Mouse (Mus musculus): ENCODE data around the gene Arap2.
"Not testable (repeated sequence)": the region's sequence is repeated elsewhere in the genome, so short reads cannot be mapped to it uniquely, and the experiment has no call there.

The Arap2 gene

GRCm38 (mm10) chr5:62760791-62761504 is 5.0 kb downstream of the Arap2 start:
- DNase-seq (ENCODE audit: low read depth, low spot score) = no peak

GRCm38 (mm10) chr5:62755808-62756527 is 10.0 kb downstream of the Arap2 start:
- peak; percentile 67 for DNase-seq (ENCODE audit: low read depth, low spot score)

More at GRCm38 (mm10) chr5:62760791-62761504, 5.0 kb downstream of the Arap2 start:
- no peaks in the 10 kb centered on the region for H3K27me3 ChIP-seq (ENCODE audit: control insufficient read depth, insufficient read depth, low read length, poor library complexity, severe bottlenecking)
- H3K36me3 ChIP-seq (ENCODE audit: control insufficient read depth, insufficient read depth, low read length, poor library complexity, severe bottlenecking) = no peaks in the 10 kb centered on the region

GRCm38 (mm10) chr5:62752934-62753333 is 13.0 kb downstream of the Arap2 start:
- Histone ChIP-seq H3K27me3 (ENCODE audit: control insufficient read depth, insufficient read depth, low read length, poor library complexity, severe bottlenecking) (no peaks in the 10 kb centered on the region), H3K36me3 (ENCODE audit: control insufficient read depth, insufficient read depth, low read length, poor library complexity, severe bottlenecking) (no peaks in the 10 kb centered on the region; the same call in 1 of the 2 replicates)
- peak; percentile 22 for DNase-seq (ENCODE audit: low read depth, low spot score)

More at GRCm38 (mm10) chr5:62755808-62756527, 10.0 kb downstream of the Arap2 start:
- H3K36me3 ChIP-seq (ENCODE audit: control insufficient read depth, insufficient read depth, low read length, poor library complexity, severe bottlenecking) = no peaks in the 10 kb centered on the region
- no peaks in the 10 kb centered on the region for H3K27me3 ChIP-seq (ENCODE audit: control insufficient read depth, insufficient read depth, low read length, poor library complexity, severe bottlenecking)

GRCm38 (mm10) chr5:62751692-62752091 is 14.3 kb downstream of the Arap2 start:
- no peaks in the 10 kb centered on the region for H3K27me3 ChIP-seq (ENCODE audit: control insufficient read depth, insufficient read depth, low read length, poor library complexity, severe bottlenecking)
- H3K36me3 ChIP-seq (ENCODE audit: control insufficient read depth, insufficient read depth, low read length, poor library complexity, severe bottlenecking) = peaks cover 2% of the 10 kb centered on the region; the same call in 1 of the 2 replicates
- DNase-seq (ENCODE audit: low read depth, low spot score) = peak; percentile 49

- Histone ChIP-seq H3K27me3 (ENCODE audit: control insufficient read depth, insufficient read depth, low read length, poor library complexity, severe bottlenecking) (no peaks in the 10 kb centered on the region), H3K36me3 (ENCODE audit: control insufficient read depth, insufficient read depth, low read length, poor library complexity, severe bottlenecking) (peaks cover 2% of the 10 kb centered on the region; the same call in 1 of the 2 replicates)
- no peak for DNase-seq (ENCODE audit: low read depth, low spot score)
These were observed 17.8 kb downstream of the Arap2 start for GRCm38 (mm10) chr5:62748168-62748567.

- Histone ChIP-seq H3K36me3 (ENCODE audit: control insufficient read depth, insufficient read depth, low read length, poor library complexity, severe bottlenecking) (peaks cover 2% of the 10 kb centered on the region; the same call in 1 of the 2 replicates), H3K27me3 (ENCODE audit: control insufficient read depth, insufficient read depth, low read length, poor library complexity, severe bottlenecking) (no peaks in the 10 kb centered on the region)
- DNase-seq (ENCODE audit: low read depth, low spot score) = no peak
These were observed 22.6 kb downstream of the Arap2 start for GRCm38 (mm10) chr5:62743220-62743922.

GRCm38 (mm10) chr5:62739451-62740415 is 26.2 kb downstream of the Arap2 start:
- no peak for DNase-seq (ENCODE audit: low read depth, low spot score)
- H3K36me3 ChIP-seq (ENCODE audit: control insufficient read depth, insufficient read depth, low read length, poor library complexity, severe bottlenecking) = no peaks in the 10 kb centered on the region
- H3K27me3 ChIP-seq (ENCODE audit: control insufficient read depth, insufficient read depth, low read length, poor library complexity, severe bottlenecking) = no peaks in the 10 kb centered on the region

- not testable (repeated sequence) for H3K27me3 ChIP-seq (ENCODE audit: control insufficient read depth, insufficient read depth, low read length, poor library complexity, severe bottlenecking); DNase-seq (ENCODE audit: low read depth, low spot score); H3K36me3 ChIP-seq (ENCODE audit: control insufficient read depth, insufficient read depth, low read length, poor library complexity, severe bottlenecking)
These were observed 35.4 kb downstream of the Arap2 start for GRCm38 (mm10) chr5:62730573-62730972.

GRCm38 (mm10) chr5:62725551-62725950 is 40.4 kb downstream of the Arap2 start:
- peaks cover 2% of the 10 kb centered on the region; the same call in 1 of the 2 replicates for H3K36me3 ChIP-seq (ENCODE audit: control insufficient read depth, insufficient read depth, low read length, poor library complexity, severe bottlenecking)

GRCm38 (mm10) chr5:62723261-62724105 is 42.5 kb downstream of the Arap2 start:
- Histone ChIP-seq H3K27me3 (ENCODE audit: control insufficient read depth, insufficient read depth, low read length, poor library complexity, severe bottlenecking) (no peaks in the 10 kb centered on the region), H3K36me3 (ENCODE audit: control insufficient read depth, insufficient read depth, low read length, poor library complexity, severe bottlenecking) (peaks cover 2% of the 10 kb centered on the region; the same call in 1 of the 2 replicates)
- DNase-seq (ENCODE audit: low read depth, low spot score) = no peak

More at GRCm38 (mm10) chr5:62725551-62725950, 40.4 kb downstream of the Arap2 start:
- no peak for DNase-seq (ENCODE audit: low read depth, low spot score)
- no peaks in the 10 kb centered on the region for H3K27me3 ChIP-seq (ENCODE audit: control insufficient read depth, insufficient read depth, low read length, poor library complexity, severe bottlenecking)

- DNase-seq (ENCODE audit: low read depth, low spot score) = no peak
- Histone ChIP-seq H3K27me3 (ENCODE audit: control insufficient read depth, insufficient read depth, low read length, poor library complexity, severe bottlenecking) (no peaks in the 10 kb centered on the region), H3K36me3 (ENCODE audit: control insufficient read depth, insufficient read depth, low read length, poor library complexity, severe bottlenecking) (no peaks in the 10 kb centered on the region; the same call in 1 of the 2 replicates)
These were observed 49.5 kb downstream of the Arap2 start for GRCm38 (mm10) chr5:62716468-62716867.

GRCm38 (mm10) chr5:62715977-62716376 is 50.0 kb downstream of the Arap2 start:
- Histone ChIP-seq H3K27me3 (ENCODE audit: control insufficient read depth, insufficient read depth, low read length, poor library complexity, severe bottlenecking) (no peaks in the 10 kb centered on the region), H3K36me3 (ENCODE audit: control insufficient read depth, insufficient read depth, low read length, poor library complexity, severe bottlenecking) (no peaks in the 10 kb centered on the region; the same call in none of the 2 replicates)
- no peak for DNase-seq (ENCODE audit: low read depth, low spot score)

GRCm38 (mm10) chr5:62715436-62715835 is 50.5 kb downstream of the Arap2 start:
- no peaks in the 10 kb centered on the region; the same call in none of the 2 replicates for H3K36me3 ChIP-seq (ENCODE audit: control insufficient read depth, insufficient read depth, low read length, poor library complexity, severe bottlenecking)
- peak; percentile 7 for DNase-seq (ENCODE audit: low read depth, low spot score)
- no peaks in the 10 kb centered on the region for H3K27me3 ChIP-seq (ENCODE audit: control insufficient read depth, insufficient read depth, low read length, poor library complexity, severe bottlenecking)

All from splenic B cell, adult 2 months (primary cell).